Comparison of ENCODE assay signal across 9 mouse cellular contexts in genomic region chr11:100395200-100395599, GRCm38 (mm10). TPM values are rescaled to one million over a fixed set of nuclear protein-coding genes. Genes with fewer than 3 reads are reported as not detected.
A peak's percentile ranks its signal among the peaks of the same experiment; 100 is the strongest.
DNase-seq lines count a peak whose midpoint lies in the region; ATAC-seq and TF ChIP-seq lines count a peak whose summit lies in the region.
"Had no signal": no experiment of that assay in that cellular context is flagged by ENCODE, and none has a peak within 500 bp of the region (broad histone marks: within the 10 kb centered on the region; RNA-seq: fewer than 3 reads in every experiment).

No protein-coding gene starts in this region.

- H3K27ac ChIP-seq in forebrain, embryonic 13.5 days = no peak overlapping the region
- no peak overlapping the region for H3K27ac ChIP-seq in limb, embryonic 13.5 days
- H3K27ac ChIP-seq in midbrain, postnatal 0 days (ENCODE audit: low read depth, low read length) = no peak overlapping the region

- TF ChIP-seq CTCF in midbrain, postnatal 0 days (IDR thresholded peaks at IDR 0.05) = no peak

- peaks cover 31% of the 10 kb centered on the region for H3K27me3 ChIP-seq in forebrain, embryonic 13.5 days
- 0 out of 2 replicates have a peak, but pooled peaks cover 4% of the 10 kb centered on the region for H3K27me3 ChIP-seq in limb, embryonic 13.5 days
- no peaks in the 10 kb centered on the region for H3K27me3 ChIP-seq in midbrain, postnatal 0 days (ENCODE audit: insufficient read depth, low read length)

- no peak for ATAC-seq in forebrain, embryonic 13.5 days
- no peak for ATAC-seq in limb, embryonic 13.5 days (ENCODE audit: low FRiP score, low read depth)
- no peak for ATAC-seq in midbrain, postnatal 0 days (ENCODE audit: low FRiP score)

- H3K4me1 ChIP-seq in forebrain, embryonic 13.5 days = peaks cover 23% of the 10 kb centered on the region
- peaks cover 39% of the 10 kb centered on the region for H3K4me1 ChIP-seq in limb, embryonic 13.5 days
- H3K4me1 ChIP-seq in midbrain, postnatal 0 days (ENCODE audit: insufficient read depth, low read length) = peaks cover 17% of the 10 kb centered on the region

- 42% methylated on average over 11 of the region's 11 CpGs for WGBS in forebrain, embryonic 13.5 days
- WGBS in limb, embryonic 13.5 days = 36% methylated on average over 11 of the region's 11 CpGs
- 43% methylated on average over 11 of the region's 11 CpGs for WGBS in midbrain, postnatal 0 days

- no peaks in the 10 kb centered on the region for H3K36me3 ChIP-seq in forebrain, embryonic 13.5 days (ENCODE audit: poor library complexity, severe bottlenecking)
- H3K36me3 ChIP-seq in limb, embryonic 13.5 days = no peaks in the 10 kb centered on the region
- H3K36me3 ChIP-seq in midbrain, postnatal 0 days (ENCODE audit: insufficient read depth, low read length) = no peaks in the 10 kb centered on the region
- H3K36me3 ChIP-seq: G1E had no signal

- H3K4me2 ChIP-seq in forebrain, embryonic 13.5 days = peak overlapping the region; percentile 66
- peak overlapping the region; percentile 85 for H3K4me2 ChIP-seq in limb, embryonic 13.5 days (replicated peaks)
- peak overlapping the region; percentile 79 for H3K4me2 ChIP-seq in midbrain, postnatal 0 days (ENCODE audit: low read depth, low read length, poor library complexity, severe bottlenecking)

- no peak overlapping the region for H3K9ac ChIP-seq in forebrain, embryonic 13.5 days
- no peak overlapping the region for H3K9ac ChIP-seq in limb, embryonic 13.5 days
- H3K9ac ChIP-seq in midbrain, postnatal 0 days (replicated peaks; ENCODE audit: low read length, poor library complexity, severe bottlenecking) = no peak overlapping the region

- peak overlapping the region; percentile 62; the same call in 1 of the 2 replicates for H3K4me3 ChIP-seq in forebrain, embryonic 13.5 days
- H3K4me3 ChIP-seq in limb, embryonic 13.5 days = peak overlapping the region; percentile 71
- H3K4me3 ChIP-seq in midbrain, postnatal 0 days (ENCODE audit: low read depth, low read length) = peak overlapping the region; percentile 86

- DNase-seq in ovary, postnatal 36 days (ENCODE audit: low spot score) = peak; percentile 69
- no peak for DNase-seq in ovary, postnatal 14 days (ENCODE audit: low spot score)
- peak; percentile 80 for DNase-seq in heart, postnatal 4 days
- DNase-seq in midbrain, postnatal 0 days (ENCODE audit: low spot score) = no peak
- no peak for DNase-seq in spleen, postnatal 4 days (ENCODE audit: low spot score in 2 of 2)
- DNase-seq in right cerebral cortex, adult 18-20 months = no peak

- H3K9me3 ChIP-seq in forebrain, embryonic 13.5 days (replicated peaks) = no peaks in the 10 kb centered on the region
- H3K9me3 ChIP-seq in limb, embryonic 13.5 days = no peaks in the 10 kb centered on the region
- no peaks in the 10 kb centered on the region for H3K9me3 ChIP-seq in midbrain, postnatal 0 days (ENCODE audit: low read length)
- H3K9me3 ChIP-seq: G1E had no signal

RNA-seq across cellular contexts. Expression of gene Jup, which starts 2.4 kb away (rescaled TPM):
- 37.1 and 42.8 TPM in 2 replicates for polyA plus RNA-seq in forebrain, embryonic 13.5 days (2015; fragmentation: Nextera tagmentation; extraction: Ambion mirVana)
- total RNA-seq in heart, postnatal 4 days (2021) = 100 to 1,000 TPM; 223 to 234 TPM
- polyA plus RNA-seq in limb, embryonic 13.5 days (2015; fragmentation: Nextera tagmentation; extraction: Ambion mirVana) = 62.7 and 73.6 TPM in 2 replicates
- total RNA-seq in midbrain, postnatal 0 days (2014; rRNA removed) = 133 and 156 TPM in 2 replicates
- polyA plus RNA-seq in midbrain, postnatal 0 days (2015; fragmentation: Nextera tagmentation; extraction: Ambion mirVana) = 69.7 and 75.5 TPM in 2 replicates
- polyA plus RNA-seq: G1E had no signal

RNA-seq across cellular contexts. Expression of gene P3h4, which starts 19.4 kb away (rescaled TPM):
- polyA plus RNA-seq in forebrain, embryonic 13.5 days (2015; fragmentation: Nextera tagmentation; extraction: Ambion mirVana) = 10.9 and 12.3 TPM in 2 replicates
- total RNA-seq in heart, postnatal 4 days (2021) = 10 to 100 TPM; 28.0 to 30.0 TPM
- polyA plus RNA-seq in limb, embryonic 13.5 days (2015; fragmentation: Nextera tagmentation; extraction: Ambion mirVana) = 77.1 and 81.9 TPM in 2 replicates
- total RNA-seq in midbrain, postnatal 0 days (2014; rRNA removed) = 24.4 and 26.0 TPM in 2 replicates
- 23.4 and 23.7 TPM in 2 replicates for polyA plus RNA-seq in midbrain, postnatal 0 days (2015; fragmentation: Nextera tagmentation; extraction: Ambion mirVana)
- total RNA-seq: G1E had no signal
- polyA plus RNA-seq: G1E had no signal

RNA-seq across cellular contexts. Expression of gene Fkbp10, which starts 20.3 kb away (rescaled TPM):
- 15.5 and 16.3 TPM in 2 replicates for polyA plus RNA-seq in forebrain, embryonic 13.5 days (2015; fragmentation: Nextera tagmentation; extraction: Ambion mirVana)
- total RNA-seq in heart, postnatal 4 days (2021) = 10 to 100 TPM; 68.8 to 76.1 TPM
- polyA plus RNA-seq in limb, embryonic 13.5 days (2015; fragmentation: Nextera tagmentation; extraction: Ambion mirVana) = 169 and 170 TPM in 2 replicates
- 29.0 and 33.9 TPM in 2 replicates for total RNA-seq in midbrain, postnatal 0 days (2014; rRNA removed)
- 19.9 and 21.8 TPM in 2 replicates for polyA plus RNA-seq in midbrain, postnatal 0 days (2015; fragmentation: Nextera tagmentation; extraction: Ambion mirVana)
- polyA plus RNA-seq: G1E had no signal

RNA-seq across cellular contexts. Expression of gene Hap1, which starts 39.3 kb away (rescaled TPM):
- 93.7 and 98.5 TPM in 2 replicates for polyA plus RNA-seq in forebrain, embryonic 13.5 days (2015; fragmentation: Nextera tagmentation; extraction: Ambion mirVana)
- 1 to 10 TPM; 3.1 to 4.1 TPM for total RNA-seq in heart, postnatal 4 days (2021)
- 2.8 and 3.2 TPM in 2 replicates for polyA plus RNA-seq in limb, embryonic 13.5 days (2015; fragmentation: Nextera tagmentation; extraction: Ambion mirVana)
- total RNA-seq in midbrain, postnatal 0 days (2014; rRNA removed) = 743 and 796 TPM in 2 replicates
- 597 and 631 TPM in 2 replicates for polyA plus RNA-seq in midbrain, postnatal 0 days (2015; fragmentation: Nextera tagmentation; extraction: Ambion mirVana)
- polyA plus RNA-seq: G1E had no signal

RNA-seq across cellular contexts. Expression of gene Nt5c3b, which starts 46.4 kb away (rescaled TPM):
- polyA plus RNA-seq in forebrain, embryonic 13.5 days (2015; fragmentation: Nextera tagmentation; extraction: Ambion mirVana) = 105 and 114 TPM in 2 replicates
- total RNA-seq in heart, postnatal 4 days (2021) = 10 to 100 TPM; 52.3 to 55.3 TPM
- polyA plus RNA-seq in limb, embryonic 13.5 days (2015; fragmentation: Nextera tagmentation; extraction: Ambion mirVana) = 176 and 181 TPM in 2 replicates
- total RNA-seq in midbrain, postnatal 0 days (2014; rRNA removed) = 57.2 and 58.5 TPM in 2 replicates
- polyA plus RNA-seq in midbrain, postnatal 0 days (2015; fragmentation: Nextera tagmentation; extraction: Ambion mirVana) = 111 and 113 TPM in 2 replicates

Comparison
In these comparisons a context has a peak if more than half of its experiments do, and no peak if none do; other contexts are left out.
1. DNase-seq: peak in ovary, postnatal 36 days (single experiment) and heart, postnatal 4 days (single experiment); none in ovary, postnatal 14 days (single experiment), midbrain, postnatal 0 days (single experiment), spleen, postnatal 4 days (0 of 2) and right cerebral cortex, adult 18-20 months (single experiment).
2. Peak in every context shown above with its lines, with median percentiles within 50 percentile points of each other: H3K4me2 ChIP-seq and H3K4me3 ChIP-seq.